Mouse (Mus musculus) naive thymus-derived CD4-positive, alpha-beta T cell, adult 2 months (primary cell): ENCODE results near the gene Abcb6.

Experiments used
- DNase-seq: peaks from one replicate; pipeline ENCODE4 v3.0.0-alpha.2; 2011; ENCODE audit warnings: low read depth

Gene Abcb6

DNA sequence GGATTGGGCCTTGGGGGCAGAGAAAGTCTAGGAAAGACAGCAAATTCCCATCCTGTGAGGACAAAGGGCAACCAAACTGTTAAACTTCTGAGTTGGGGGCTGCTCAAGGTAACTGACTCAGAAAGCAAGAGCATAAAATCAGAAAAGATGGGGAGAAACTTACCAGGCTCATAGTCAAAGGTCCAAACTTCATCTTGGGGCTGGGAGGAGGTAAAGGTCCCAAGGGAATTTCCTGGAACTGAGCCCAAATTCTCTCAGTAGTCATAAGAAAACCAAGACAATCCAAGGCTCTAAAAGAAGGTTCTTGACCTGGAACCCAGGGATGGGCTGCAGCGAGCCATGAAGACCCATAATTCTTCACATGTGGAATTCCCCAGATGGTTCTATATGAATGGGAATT is 21.0 kb upstream of the Abcb6 start:
- no peak for DNase-seq

DNA sequence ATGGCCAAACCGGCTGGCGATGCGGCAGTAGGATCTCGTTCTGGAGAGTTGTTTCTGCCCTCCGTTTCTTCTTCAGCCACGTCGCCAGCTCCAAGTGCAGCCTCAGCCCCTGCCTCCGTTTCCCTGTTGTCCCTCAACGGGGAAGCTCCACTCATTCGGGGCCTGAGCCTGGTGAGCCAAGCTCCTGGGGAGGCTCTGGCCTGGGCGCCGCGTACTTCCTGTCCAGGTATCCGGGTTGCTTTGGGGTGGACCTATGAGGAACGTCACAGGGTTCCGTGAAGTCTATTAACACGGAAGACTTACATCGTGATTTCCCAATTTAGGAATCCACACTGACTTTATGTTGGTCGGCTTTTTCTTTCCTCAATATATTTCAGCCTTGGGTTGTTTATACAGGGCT is 12.3 kb upstream of the Abcb6 start:
- DNase-seq, result no peak

- DNase-seq, result peak; percentile 97
Observed at GRCm38 (mm10) chr1:75191622-75192402, 11.6 kb upstream of the Abcb6 start, which contains the start of the genes Ankzf1 and Atg9a. Gene Ankzf1, plus strand, starts transcription at chr1:75192151. Gene Atg9a, minus strand, starts transcription at chr1:75192196.

DNA sequence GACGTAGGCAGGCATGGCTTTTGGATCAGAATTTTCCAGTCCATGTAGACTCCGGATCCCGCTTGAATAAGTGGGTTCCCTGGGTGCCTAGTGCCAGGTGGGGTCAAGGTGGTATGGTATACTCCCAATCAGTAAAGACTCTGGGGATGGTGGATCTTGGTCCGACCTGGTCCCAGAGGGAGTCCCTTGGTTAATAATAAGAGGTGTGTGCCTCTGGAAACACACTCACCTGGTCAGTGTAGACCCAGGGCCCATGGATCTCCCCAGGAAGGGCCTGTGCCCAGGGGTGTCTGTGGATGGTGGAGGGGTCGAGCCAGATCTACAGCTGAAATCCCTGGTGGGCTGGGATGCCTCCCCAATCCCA is 11.0 kb upstream of the Abcb6 start:
- DNase-seq, result no peak

- DNase-seq, result no peak
Observed at GRCm38 (mm10) chr1:75190577-75190976, 10.4 kb upstream of the Abcb6 start.

GRCm38 (mm10) chr1:75187914-75188483 is 7.8 kb upstream of the Abcb6 start:
- no peak for DNase-seq

DNA sequence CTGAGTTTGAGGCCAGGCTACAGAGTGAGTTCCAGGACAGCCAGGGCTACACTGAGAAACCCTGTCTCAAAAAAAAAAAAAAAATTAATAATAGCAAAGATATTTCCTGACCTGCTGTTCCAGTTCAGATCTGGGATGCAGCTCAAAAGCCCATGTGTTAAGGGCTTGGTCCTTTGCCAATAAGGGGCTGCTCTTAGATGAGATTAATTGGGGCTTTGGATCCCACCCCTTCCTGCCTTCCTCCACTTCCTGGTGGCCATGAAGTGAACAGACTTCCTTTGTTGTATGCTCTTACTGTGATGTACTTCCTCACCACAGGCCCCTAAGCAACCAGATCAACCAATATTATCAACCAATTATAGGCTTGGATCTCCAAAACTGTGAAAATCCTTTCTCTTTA is 6.9 kb upstream of the Abcb6 start:
- DNase-seq, result no peak

- no peak for DNase-seq
Observed at GRCm38 (mm10) chr1:75185495-75185894, 5.3 kb upstream of the Abcb6 start.

DNA sequence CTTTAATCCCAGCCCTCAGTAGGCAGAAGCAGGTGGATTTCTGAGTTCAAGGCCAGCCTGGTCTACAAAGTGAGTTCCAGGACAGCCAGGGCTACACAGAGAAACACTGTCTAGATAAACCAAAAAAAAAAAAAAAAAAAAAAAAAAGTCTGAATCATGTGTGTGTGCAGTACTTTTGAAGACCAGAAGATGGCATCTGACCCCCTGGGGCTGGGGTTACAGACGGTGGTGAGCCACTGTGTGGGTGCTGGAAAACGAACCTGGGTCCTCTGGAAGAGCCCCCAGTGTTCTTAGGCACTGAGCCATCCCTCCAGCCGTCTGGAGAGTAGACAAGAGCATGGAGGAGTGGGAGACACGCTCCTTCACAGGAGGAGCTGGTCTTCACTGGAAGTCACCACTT is 2.0 kb upstream of the Abcb6 start:
- DNase-seq, result no peak

GRCm38 (mm10) chr1:75181377-75181870 is 1.2 kb upstream of the Abcb6 start:
- no peak for DNase-seq

GRCm38 (mm10) chr1:75180741-75181140 is 549 bp upstream of the Abcb6 start:
- DNase-seq, result no peak

- peak; percentile 23 for DNase-seq
Observed at GRCm38 (mm10) chr1:75179334-75180104, 673 bp downstream of the Abcb6 start.

DNA sequence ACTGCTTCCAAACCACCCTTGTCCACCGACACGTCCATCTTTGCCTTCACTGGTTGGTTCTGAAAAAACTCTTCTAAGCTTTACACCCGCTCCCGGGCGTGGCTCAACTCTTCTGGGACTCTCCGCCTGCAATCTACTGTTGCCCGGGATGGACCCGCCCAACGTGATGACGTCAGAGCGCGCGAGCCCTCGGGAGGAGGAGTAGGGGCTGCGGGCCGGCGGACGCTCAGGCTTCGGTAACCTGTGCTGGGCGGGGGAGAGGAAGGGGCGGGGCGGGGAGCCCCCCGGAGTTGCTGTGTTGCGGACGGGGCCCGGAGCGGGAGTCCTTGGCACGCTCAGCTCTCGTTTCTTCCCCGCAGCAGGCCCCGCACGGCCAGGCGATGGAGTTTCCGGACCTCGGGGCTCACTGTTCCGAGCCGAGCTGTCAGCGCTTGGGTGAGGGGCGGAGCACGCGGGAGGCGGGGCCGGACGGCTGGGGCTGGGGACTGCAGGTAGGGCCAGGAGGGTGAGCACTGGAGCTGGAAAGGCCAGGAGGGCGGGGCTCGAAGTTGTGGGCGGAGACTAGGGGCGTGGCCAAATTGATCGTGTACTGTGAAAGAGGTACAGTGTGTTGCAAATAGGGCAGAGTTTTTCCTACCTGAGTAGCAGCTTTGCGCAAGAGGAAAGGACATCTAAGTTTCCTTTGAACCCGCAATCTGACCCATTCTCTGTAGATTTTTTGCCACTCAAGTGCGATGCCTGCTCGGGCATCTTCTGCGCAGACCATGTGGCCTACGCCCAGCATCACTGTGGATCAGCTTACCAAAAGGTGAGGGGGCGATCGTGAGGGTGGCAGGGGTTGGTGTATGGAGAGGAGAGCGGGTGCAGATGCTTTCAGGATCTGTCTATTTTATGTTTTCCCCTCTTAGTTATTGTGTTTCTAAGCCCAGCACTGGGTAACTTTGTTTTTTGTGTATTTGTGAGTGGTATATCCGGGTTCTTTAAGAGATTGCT is 11.4 kb downstream of the Abcb6 start, which contains the start of gene Zfand2b:
Zfand2b (plus strand) TSS at position 175 of the 993 bp plus-strand sequence.
- DNase-seq, result peak; percentile 98

DNA sequence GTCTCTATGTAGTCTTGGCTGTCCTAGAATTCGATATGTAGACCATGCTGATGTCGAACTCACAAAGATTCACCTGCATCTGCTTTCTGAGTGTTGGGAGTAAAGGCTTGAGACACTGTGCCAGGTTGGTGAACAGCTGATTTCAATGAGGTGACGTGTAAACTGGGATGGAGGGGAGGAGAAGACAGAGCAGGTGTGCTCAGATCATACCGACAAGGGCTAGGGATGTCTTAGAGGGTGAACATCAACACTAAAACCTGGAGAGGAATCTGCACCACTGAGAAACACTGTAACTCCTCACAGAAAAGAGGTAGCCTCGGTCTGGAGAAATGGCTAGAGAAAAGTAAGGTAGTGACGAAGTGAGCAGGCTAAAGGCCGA is 12.1 kb downstream of the Abcb6 start:
- no peak for DNase-seq

- no peak for DNase-seq
Observed at GRCm38 (mm10) chr1:75160256-75160617, 20.0 kb downstream of the Abcb6 start.

- DNase-seq, result no peak
Observed at GRCm38 (mm10) chr1:75159540-75160255, 20.5 kb downstream of the Abcb6 start.

GRCm38 (mm10) chr1:75158990-75159389 is 21.2 kb downstream of the Abcb6 start:
- no peak for DNase-seq

DNA sequence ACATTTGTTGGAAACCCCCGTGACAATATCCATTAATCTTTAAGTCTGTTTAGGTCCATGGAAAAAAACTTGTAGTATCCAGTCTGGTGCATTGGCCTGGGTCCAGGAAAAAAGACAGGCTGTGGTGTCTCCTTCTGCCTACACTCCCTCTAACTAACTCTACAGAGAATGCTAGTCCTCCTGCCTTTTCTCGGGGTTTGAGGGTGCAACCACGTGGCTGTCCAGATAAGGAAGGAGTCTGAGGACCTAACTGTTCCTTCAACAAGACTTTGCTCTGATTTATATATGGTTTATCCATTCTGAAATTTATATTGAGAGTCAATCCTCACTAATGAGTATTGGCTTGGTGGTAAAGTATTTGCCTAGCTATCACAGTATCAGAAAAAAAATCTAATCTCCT is 24.4 kb downstream of the Abcb6 start:
- no peak for DNase-seq

GRCm38 (mm10) chr1:75148727-75149126 is 31.5 kb downstream of the Abcb6 start:
- DNase-seq, result no peak

DNA sequence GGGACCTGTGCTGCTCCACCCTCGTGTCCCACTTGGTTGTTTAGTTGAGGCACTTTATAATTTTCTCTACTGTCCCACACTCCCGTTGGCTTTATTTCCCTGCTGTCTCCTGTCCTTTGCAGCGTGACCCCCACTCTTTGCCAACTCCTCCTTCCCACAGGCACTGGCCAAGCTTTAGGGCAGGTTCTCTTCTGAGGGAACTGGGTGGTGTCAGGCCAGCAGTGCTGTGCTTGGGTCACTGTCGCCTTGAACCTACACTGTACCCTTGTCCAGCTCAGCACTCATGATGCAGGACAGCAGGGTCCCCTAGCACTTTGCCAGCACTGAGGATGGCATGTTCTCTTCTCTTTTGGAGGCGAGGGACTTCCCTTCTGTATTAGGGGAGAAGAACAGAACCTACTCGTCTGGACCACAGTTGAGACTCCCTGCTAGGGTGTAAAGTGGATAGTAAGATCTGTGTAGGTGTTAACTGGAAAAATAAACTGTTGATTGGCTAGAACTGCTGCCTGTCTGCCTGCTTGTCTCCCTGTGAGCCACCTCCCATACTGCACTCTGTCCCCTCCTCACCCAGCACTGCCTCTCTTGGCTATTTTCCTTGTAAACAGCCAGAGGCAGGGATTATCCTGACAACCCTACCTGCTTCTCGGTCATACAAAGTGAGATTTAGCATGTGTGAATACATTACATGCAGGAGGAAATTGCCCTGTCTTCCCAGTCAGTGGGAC is 32.6 kb downstream of the Abcb6 start:
- DNase-seq, result no peak
